Comparison of ENCODE assay signal across 8 mouse cellular contexts in the genomic region with DNA sequence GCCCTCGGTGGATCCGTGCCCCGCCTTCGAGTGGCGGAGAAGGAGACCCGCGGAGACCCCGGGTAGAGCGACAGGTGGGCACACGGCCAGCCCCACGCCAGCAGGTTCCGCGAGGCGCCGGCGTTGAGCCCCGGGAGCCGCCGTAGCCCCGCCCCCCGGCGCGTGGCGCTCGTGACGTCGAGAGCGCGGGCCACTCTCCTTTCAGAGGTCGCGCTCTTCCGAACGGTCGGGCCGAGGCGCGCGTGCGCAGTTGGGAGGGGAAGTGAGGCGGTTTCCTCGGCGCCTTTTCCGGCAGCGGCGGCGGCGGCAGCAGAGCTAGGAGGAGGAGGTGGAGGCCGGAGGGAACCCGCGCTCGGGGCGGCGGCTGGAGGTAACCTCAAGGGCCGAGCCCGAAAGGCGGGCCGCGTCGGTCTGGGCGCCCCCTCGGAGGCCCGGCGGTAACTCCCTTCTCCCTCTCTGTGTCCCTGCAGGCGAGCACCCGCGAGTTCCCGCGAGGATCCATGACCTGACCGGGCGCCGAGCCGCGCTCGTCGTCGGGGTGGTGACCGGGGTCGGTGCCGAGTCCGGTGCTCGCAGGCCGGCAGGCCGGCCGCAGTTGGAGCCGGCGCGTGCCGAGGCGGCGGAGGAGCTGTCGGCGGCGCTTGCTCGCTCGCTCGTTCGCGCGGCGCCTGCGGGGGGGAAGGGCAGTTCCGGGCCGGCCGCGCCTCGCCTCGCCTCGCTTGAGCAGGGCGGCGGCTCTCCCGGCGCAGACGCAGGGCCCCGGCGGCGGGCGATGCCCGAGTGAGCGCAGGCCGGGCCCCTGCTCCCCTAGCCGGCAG. TPM values are rescaled to one million over a fixed set of nuclear protein-coding genes. Genes with fewer than 3 reads are reported as not detected.
DNase-seq lines count a peak whose midpoint lies in the region; ATAC-seq lines count a peak whose summit lies in the region.

A gene (plus strand): TSS at position 297 of the 818 bp plus-strand sequence.
A gene (minus strand): TSS at position 605 of the 818 bp plus-strand sequence.

- peaks cover 26% of the 10 kb centered on the region for H3K4me1 ChIP-seq in intestine, embryonic 14.5 days (replicated peaks; ENCODE audit: control insufficient read depth, insufficient read depth, low read length)

- whole genome bisulfite sequencing in intestine, embryonic 14.5 days, result under 1% methylated on average over 90 of the region's 121 CpGs

- peak within 1 kb of the TSS; percentile 96 for H3K9ac ChIP-seq in intestine, embryonic 14.5 days (ENCODE audit: low read length)

- H3K4me2 ChIP-seq in intestine, embryonic 14.5 days (ENCODE audit: low read length), result peak within 1 kb of the TSS; percentile 94

- peak; percentile 95 for ATAC-seq in intestine, embryonic 14.5 days (replicated peaks; ENCODE audit: low FRiP score, low TSS enrichment, low read depth)

- H3K4me3 ChIP-seq in intestine, embryonic 14.5 days (ENCODE audit: low read depth, low read length), result peak within 1 kb of the TSS; percentile 99

- peaks cover 21% of the 10 kb centered on the region for H3K36me3 ChIP-seq in intestine, embryonic 14.5 days (ENCODE audit: control insufficient read depth, insufficient read depth, low read length)

- H3K9me3 ChIP-seq in intestine, embryonic 14.5 days (ENCODE audit: control insufficient read depth, low read length), result no peaks in the 10 kb centered on the region

- intact Hi-C loops in left cerebral cortex, postnatal 14 days (cut with DNase I), result loop anchor here (5.0 kb wide), 3 partner anchors 65 to 310 kb away; a partner anchor contains a TSS

- peak within 1 kb of the TSS; percentile 83 for H3K27ac ChIP-seq in intestine, embryonic 14.5 days (ENCODE audit: low read depth)

- DNase-seq in adrenal gland, adult (ENCODE audit: inconsistent age in 2 of 2, low spot score in 1 of 2), result peak; percentile 99
- DNase-seq in embryo, embryonic 10.5 days (ENCODE audit: low spot score), result peak; percentile 96
- peak; percentile 98 for DNase-seq in gastrocnemius, postnatal 25 days
- DNase-seq in intestine, embryonic 14.5 days (ENCODE audit: low spot score), result peak; percentile 96
- DNase-seq in left cerebral cortex, postnatal 14 days (ENCODE audit: low spot score in 2 of 2), result peak; percentile 96 to 99
- DNase-seq in mesoderm, embryonic 11.5 days (ENCODE audit: low read depth, low spot score), result peak; percentile 98
- peak; percentile 95 for DNase-seq in right cerebral cortex, postnatal 36 days (ENCODE audit: low spot score in 2 of 2)
- DNase-seq in yolk sac, embryonic 10.5 days (ENCODE audit: low spot score), result peak; percentile 97

- H3K27me3 ChIP-seq in intestine, embryonic 14.5 days (replicated peaks; ENCODE audit: control insufficient read depth, insufficient read depth, low read length), result no peaks in the 10 kb centered on the region

RNA-seq across cellular contexts. Expression of the first gene that starts in this region (rescaled TPM):
- 10 to 100 TPM; 20.1 to 23.5 TPM for total RNA-seq in gastrocnemius, postnatal 25 days (2021)
- 48.2 and 53.3 TPM in 2 replicates for polyA plus RNA-seq in intestine, embryonic 14.5 days (2014; fragmentation: Nextera tagmentation; extraction: Ambion mirVana)
- total RNA-seq in left cerebral cortex, postnatal 14 days (2021), result 10 to 100 TPM; 55.5 to 57.9 TPM

RNA-seq across cellular contexts. Expression of the second gene that starts in this region (rescaled TPM):
- total RNA-seq in gastrocnemius, postnatal 25 days (2021), result not detected
- 1.1 and 1.5 TPM in 2 replicates for polyA plus RNA-seq in intestine, embryonic 14.5 days (2014; fragmentation: Nextera tagmentation; extraction: Ambion mirVana)
- total RNA-seq in left cerebral cortex, postnatal 14 days (2021), result 1 to 10 TPM; 1.0 to 2.7 TPM

Comparison
In these comparisons a context has a peak if more than half of its experiments do, and no peak if none do; other contexts are left out.
1. Peak in every context shown above with its lines: DNase-seq, ATAC-seq, H3K4me3 ChIP-seq and H3K27ac ChIP-seq.